Mouse (Mus musculus): Measurements from ENCODE around the gene Prkab2. TPM values are rescaled to one million over a fixed set of nuclear protein-coding genes. Genes with fewer than 3 reads are reported as not detected.

Prkab2 gene
- total RNA-seq, 4 experiments from 2014 or later = 22.1 to 40.8 (median 32.5) TPM

DNA sequence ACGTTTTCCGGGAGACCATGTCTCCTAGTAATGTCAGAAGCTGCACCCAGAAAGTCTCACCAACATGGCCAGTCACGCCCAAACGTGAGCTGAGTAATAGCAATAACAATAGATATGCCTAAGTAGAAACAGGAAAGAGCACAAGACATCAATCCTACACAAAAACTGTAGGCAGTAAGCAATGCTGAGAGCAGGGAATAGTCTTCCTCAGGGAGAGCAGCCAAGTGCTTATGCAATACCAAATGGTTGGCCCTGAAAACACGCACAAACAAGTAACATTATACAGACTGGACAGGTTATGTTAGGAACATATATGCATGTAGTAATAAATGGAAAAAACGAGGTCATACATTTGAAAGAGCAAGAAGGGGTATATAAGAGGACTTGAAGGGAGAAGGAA is 8.5 kb upstream of the Prkab2 start:
- no peak for DNase-seq (ENCODE audit: low spot score)

DNA sequence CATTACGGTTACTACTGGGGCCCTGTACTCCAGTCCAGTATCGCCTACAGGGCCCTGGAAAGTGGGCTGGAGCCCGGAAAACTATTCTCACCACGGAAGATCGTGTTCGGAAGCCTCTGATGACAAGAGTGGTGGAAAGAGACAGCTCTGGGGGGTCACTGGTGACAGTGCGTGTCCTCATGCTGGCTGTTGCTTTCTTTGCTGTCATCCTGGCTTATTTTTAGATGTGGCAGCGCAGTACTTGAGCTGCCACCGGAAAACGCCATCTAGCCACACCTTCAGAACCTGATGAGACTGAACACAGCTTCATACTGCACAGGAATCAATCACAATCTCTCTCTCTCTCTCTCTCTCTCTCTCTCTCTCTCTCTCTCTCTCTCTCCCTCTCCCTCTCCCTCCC is 6.4 kb upstream of the Prkab2 start:
- no peak for DNase-seq (ENCODE audit: low spot score)

DNA sequence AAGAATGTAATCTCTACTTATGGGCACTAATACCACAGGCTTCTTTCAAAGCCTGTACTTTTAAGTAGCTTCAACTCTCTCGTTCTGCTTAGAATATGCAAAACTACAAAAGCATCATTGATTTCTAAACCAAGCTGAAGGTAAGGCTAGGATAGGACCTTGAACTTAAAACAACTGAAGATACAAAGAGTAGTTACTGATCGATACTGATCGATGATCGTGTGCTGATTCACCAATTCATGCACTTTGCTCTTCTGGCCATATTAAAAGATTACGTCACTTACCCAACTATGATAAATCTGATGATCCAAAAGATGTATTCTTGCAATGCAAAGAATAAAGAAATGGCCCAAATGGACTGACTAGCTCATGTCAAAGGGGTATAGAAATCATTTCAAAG is 4.2 kb upstream of the Prkab2 start:
- DNase-seq (ENCODE audit: low spot score) = no peak

DNA sequence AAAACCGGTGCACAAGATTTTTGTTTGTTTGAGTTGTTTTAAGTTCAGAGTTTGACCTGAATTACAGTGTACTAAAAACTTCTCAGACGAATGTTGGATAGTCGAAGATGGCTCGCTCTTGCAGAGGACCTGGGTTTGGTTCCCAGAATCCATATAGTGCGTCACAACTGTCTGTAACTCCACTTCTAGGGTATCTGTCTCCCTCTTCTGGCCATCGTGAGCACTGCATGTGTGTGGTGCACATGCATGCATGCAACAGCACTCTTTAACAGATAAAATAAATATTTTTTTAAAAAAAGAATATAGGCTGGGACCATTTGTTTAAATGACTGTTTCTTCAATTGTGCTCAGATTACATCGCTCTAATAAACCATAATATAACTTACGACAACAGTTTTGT is 3.1 kb upstream of the Prkab2 start:
- DNase-seq (ENCODE audit: low spot score) = no peak

DNA sequence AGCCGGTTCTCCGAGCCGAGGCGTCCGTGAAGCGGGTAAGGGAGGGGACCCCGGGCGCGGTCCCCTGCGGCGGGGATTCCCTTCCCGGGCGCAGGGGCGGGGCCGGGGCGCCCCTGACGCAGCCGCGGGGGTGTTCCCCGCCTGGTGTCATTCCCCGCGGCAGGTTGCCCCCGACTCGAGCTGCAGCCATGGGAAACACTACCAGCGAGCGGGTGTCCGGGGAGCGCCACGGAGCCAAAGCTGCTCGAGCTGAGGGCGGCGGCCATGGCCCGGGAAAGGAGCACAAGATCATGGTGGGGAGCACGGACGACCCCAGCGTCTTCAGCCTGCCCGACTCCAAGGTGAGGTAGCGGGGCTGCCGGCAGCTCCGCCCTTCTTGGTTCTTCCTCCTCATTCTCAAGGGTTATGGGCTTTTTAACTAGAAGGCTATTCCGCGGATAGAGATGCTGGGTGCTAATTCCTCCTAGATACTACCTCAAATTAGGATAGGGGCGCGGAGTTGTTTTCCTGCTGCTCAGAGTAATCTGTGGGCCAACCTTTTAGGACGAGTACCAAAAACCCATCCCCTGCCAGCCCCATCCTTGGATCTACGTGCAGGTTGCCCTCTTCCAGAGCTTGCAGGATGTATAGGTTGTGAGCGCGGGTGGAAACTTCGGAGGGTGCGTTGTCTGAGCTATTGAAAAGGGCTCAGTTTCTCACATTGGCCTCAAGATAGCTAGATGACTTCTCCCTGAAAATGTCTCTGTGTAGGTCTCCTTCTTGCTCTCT is 617 bp downstream of the Prkab2 start:
- no peak for DNase-seq (ENCODE audit: low spot score)

DNA sequence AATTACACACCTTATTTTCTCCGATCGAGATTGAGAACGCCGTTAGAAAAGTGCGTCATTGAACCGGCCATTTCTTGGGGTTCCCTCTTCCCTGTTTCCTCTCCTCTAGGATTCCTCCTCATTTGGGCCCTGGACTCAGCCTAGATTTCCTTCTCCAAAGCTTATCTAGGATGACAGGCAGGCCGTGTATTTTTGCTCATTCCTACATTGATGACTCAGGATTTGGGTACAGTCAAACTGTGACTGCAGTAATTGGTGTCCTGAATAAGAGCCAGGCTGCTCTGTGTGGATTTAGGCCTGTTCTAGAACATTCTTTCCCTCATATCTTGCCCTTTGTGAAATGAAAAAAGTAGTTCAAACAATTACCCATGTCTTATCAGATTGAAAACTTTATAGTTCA is 1.8 kb downstream of the Prkab2 start:
- no peak for DNase-seq (ENCODE audit: low spot score)

DNA sequence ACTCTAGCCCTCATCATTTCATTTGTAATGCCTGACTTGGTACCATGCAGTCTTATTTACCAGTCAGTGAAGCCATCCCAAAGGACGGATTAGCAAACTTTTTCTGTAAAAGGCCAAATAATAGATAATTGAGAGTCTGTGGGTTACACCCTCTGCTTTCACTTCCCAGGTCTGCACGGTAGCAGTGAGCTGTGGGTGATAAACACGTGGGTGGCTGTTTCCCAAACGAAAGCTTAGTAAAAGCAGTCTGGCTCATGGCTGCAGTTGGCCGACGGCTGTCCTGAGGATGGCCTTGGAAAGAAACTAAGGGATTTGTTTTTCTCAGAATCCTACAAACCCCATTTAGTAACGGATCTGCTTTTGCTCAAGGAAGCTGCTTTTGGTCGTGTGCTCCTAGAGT is 3.2 kb downstream of the Prkab2 start:
- DNase-seq (ENCODE audit: low spot score) = no peak

DNA sequence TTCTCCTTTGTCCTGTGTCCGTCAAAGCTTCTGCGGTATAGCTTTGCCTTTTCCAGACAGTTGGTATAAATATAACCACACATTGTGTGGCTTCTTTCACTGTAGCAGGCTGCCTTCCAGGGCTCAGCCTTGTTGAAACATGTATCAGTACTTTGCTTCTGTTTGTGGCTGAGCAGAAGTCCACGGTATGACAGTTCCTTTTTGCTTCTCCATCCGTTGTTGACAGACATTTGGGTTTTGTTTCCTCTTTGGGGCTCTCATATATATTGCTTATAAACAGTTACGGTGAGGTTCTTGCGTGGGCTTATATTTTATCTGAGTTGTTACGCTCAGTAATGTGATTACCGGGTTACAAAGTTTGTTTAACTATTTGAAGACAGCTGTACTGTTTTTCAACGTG is 7.5 kb downstream of the Prkab2 start:
- no peak for DNase-seq (ENCODE audit: low spot score)

DNA sequence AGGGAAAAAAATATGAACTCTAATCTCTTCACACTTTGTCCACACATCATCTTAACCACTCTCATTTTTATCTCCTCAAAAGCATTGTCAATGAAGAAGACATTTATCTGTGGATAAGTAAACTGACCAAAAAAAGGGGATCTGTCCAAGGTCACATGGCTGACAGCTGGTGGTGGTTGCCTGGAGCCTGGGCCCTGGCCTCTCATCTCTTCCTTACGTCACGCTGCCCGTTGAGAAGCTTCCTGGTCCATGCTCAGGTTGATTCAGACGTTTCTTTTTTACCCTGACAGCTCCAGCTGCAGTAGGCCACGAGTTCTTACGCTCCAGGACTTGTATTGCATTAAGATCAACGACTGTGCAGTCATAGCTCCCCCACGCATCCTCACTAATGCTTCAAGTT is 8.2 kb downstream of the Prkab2 start:
- no peak for DNase-seq (ENCODE audit: low spot score)

DNA sequence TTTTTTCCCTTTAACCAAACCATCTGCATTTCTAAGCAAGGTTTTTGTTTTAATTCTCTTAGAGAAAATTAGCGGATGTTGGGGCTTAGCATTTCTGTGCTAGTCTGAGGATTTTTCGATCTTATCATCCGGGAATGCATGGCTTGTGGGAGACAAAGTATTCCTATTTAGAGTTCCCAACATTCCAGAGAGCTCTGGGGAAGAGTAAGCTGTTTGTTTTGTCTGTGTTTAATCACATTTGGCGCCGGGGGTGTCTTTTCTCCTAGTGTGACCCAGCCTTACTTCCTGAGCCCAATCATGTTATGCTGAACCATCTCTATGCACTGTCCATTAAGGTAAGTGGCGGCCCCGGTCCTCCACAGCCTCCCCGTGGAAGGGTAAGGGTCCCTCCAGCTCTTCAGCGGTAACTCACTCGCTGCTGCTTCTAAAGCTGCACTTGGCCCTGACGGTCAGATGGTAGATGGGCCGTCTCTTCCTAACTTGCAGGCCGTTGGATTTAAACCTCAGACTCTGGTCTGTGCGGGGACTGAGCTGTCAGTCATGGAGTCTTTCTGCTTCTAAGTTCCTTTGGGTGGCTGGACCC is 9.2 kb downstream of the Prkab2 start:
- DNase-seq (ENCODE audit: low spot score) = no peak

DNA sequence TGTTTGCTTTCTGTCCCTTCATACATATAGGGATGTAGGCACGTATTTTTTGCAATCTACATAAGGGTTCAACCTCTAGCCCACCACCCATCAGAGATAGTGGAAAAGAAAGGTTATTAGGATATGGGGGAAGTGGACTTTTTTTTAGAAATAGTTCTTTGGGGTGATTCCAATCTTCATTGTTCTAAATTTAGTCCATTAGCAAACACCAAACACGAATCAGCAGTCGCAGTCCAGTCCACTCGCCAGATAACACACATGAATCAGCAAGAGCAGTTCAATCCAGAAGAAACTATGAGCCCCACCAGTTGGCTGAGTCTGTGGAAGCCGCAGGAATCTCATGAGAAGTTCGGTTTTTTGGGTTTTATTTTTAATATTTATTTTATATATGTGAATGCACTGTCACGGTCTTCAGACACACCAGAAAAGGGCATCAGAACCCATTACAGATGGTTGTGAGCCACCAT is 16.7 kb downstream of the Prkab2 start, which contains the start of gene Gm17651:
Gm17651 (minus strand) TSS at position 51 of the 467 bp plus-strand sequence.
- DNase-seq (ENCODE audit: low spot score) = no peak

DNA sequence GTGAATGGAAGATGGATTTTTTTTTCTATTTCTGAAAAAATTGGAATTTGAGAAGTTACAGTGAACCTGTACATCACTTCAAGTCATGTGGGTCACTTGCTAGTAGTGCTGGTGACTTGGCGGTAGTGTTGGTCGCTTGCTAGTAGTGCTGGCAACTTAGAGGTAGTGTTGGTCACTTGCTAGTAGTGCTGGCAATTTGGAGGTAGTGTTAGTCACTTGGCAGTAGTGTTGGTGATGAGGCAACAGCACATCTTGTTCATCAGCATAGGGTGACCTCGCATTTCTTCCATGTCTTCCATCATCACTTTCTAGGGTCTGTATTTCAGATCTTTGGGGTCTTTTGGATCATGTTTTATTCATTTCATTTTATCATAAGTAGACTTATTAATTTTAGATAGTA is 18.1 kb downstream of the Prkab2 start:
- DNase-seq (ENCODE audit: low spot score) = no peak

DNA sequence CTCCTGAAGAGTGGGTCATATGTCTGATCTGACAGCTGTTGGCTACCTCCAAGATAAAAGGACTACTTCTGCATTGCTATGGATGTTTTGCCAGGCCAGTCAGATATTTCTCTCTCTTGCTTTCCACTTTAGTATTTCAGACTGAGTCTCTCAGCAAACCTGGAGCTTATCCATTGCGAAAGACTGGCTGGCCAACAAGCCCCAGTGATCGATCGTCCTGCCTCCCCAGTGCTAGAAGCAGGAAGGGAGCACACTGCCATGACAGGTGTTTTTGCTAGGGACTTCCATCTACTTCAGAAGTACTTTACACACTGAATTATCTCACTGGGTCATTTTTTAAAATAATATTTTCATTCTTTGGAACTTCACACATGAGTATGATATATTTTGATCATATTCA is 20.4 kb downstream of the Prkab2 start:
- no peak for DNase-seq (ENCODE audit: low spot score)

DNA sequence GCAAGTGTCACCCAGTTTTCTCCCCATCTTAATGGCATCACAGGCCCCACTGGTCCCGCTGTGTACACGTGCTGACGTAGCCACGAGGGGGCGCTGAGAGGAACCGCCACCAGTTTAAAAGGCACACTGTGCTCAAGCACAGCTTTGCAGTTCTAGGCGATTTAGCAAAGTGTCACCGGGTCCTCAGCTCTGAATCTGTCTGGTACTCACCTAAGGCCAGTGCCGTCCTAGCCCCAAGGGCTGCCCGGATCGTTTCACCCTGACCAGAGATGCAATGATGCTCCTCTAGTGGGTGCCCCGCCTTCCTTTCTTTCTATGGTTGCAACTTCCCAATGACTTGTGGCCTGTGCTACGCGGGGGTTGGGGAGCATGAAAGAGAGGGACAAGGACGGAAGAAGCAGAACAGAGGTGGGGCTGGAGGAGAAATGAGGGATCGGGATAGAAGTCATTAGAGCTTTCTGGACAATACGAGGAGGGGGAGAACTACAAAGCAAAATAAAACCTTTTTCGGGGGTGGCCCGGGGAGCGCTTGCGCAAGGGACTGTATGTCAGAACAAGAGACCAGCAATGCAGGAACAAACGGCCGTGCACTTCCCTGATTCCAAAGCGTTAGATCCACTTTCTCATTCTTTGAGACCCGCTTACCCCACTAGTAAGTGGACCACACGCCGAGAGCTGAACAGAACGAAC is 22.8 kb downstream of the Prkab2 start:
- peak; percentile 79 for DNase-seq (ENCODE audit: low spot score)

DNA sequence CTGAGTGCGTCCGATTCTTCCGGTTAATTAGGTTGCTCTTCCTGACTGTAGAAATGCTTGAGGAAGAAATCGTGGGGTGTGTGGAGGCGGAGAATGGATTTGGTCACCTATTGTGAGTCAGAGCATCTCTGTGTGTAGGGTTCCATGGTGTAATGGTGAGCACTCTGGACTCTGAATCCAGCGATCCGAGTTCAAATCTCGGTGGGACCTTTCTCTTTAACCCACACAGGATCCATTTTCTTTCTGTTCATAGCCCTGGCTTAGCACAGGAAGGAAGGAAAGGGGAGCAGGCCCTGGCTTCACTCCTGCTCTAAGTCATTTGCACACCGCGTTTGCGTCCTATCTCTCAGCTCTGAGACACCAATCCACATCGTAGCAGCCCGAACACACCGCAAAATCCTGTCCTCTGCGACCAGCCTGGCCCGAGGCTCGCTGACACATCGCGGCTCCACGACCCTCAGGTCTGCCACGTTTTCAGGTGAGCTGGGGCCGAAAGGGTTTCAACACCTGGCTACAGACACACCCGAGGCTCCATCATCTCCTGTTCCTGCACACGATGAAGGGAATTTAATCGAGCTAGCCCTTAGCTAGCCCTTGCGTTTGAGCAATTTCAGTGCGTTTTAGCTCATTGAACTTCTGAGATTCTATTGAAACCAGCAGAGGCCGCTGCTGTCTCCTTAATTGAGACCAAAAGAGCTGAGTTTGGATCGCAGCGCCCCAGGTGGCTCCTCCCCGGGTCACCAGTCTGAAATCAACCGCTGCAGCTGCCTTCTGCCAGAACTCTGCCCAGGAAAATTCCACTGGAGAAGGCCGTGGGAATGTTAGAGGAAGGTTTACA is 23.5 kb downstream of the Prkab2 start:
- peak; percentile 71 for DNase-seq (ENCODE audit: low spot score)

DNA sequence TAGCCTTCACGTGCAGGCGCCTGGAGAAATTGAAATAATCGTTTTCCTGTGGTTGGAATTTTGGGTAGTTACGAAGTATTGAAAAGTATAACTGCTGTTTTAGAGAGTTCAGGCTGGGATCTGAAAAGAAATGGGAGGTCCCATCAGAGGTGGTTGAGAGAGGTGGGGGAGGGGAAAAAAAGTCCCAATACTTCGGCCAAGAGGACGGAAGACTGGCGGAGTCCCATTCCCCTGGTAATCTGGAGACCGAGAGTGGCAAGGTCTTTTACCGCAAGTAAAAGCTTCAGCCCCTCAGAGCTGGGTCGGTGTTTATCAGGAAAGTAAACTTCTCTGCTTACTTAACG is 24.1 kb downstream of the Prkab2 start:
- no peak for DNase-seq (ENCODE audit: low spot score)

DNA sequence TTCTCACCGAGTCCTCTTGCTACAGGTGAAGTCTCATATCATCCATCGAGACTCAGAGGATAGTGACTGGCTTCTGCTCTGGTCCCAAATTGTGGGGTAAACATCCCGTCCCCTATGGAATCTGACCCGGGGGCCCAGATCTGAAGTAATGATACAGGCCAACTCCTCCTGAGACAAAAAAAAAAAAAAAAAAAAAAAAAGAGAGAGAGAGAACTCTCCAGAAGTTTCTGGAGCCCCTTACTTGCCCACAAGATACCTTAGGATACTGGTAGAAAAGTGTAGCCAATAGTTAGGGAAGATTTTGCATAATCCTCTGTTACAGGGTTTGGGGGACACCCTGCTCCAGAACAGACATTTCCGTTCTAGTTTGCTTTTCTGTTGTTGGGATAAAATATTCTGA is 24.6 kb downstream of the Prkab2 start:
- no peak for DNase-seq (ENCODE audit: low spot score)

DNA sequence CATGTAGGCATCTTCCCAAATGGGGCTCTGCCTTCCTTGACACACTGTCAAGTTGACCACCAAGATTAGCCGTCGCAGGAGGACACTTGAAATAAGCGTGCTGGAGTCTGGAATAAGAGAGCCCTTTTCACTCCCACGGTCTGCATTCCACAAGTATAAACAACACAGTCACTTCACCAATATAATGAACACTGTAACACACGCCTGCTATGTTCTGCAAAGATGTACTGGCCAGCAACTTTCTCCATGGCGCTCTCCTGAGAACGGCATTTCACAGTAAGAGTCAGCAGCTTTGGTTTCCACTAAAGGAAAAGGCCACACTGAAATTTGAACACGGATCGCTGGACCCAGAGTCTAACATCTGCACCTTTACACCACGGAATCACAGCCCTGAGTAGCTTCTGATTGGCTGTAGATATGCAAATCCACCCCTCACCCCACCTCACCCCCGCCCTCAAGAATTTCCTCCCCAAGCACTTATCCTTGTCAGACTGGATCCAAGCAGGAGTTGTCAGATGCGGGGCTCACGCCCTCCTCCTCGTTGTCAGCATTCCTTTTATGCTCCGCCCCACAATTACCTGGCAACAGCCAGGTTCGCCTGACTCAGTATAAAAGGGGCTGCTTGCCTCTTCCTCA is 25.7 kb downstream of the Prkab2 start:
- no peak for DNase-seq (ENCODE audit: low spot score)

DNA sequence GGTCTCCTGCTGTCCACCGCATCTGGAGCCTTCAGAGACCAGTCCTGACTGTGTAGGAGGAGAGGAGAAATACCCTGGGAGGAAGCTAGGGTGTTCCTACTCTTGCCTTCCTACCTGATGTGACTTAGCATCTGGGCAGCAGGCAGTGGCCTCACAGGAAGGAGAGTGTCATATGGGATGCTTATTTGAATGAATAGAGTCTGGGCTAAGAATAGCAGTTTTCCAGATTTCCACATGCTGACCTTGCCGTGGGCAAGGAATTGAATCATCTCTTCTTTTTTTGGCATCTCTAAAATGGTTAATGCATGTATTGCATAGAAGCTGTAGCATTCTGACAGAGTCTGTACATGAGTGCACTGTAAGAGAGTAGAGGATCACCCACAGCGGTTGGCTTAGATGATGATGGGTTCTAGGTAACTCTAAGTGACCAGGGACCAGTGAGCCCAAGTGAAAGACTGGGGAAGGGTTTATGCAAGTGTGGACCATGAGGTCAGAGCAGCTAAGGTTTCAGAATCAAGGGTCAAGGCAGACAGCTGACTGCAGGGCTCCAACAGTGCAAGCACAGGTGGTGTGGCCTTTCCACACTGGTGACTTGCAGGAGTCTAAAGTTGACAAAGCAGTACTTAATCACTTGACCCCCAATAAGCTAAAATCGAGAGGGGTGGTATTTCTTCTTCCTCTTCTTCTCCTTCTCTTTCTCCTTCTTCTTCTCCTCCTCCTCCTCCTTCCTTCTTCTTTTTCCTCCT is 28.6 kb downstream of the Prkab2 start:
- DNase-seq (ENCODE audit: low spot score) = no peak

DNA sequence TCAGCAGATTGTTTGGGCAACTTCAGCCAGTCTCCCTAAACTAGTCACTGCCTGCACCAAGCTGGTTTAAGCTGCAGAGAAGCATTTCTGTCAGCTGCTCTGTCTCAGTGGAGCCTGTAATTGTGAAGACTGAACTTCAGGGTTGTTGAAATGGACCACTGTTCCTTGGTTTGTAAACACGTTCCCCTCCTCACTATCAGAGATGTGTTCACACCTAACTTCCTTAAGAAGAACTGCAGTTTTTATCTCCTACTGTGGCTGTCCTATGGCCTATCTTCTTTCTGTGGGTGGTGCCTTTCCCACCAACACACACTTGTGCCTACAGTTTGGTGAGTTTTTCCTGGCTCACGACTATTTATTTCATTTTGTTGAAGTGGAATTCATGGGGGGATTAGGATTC is 31.3 kb downstream of the Prkab2 start:
- DNase-seq (ENCODE audit: low spot score) = no peak

DNA sequence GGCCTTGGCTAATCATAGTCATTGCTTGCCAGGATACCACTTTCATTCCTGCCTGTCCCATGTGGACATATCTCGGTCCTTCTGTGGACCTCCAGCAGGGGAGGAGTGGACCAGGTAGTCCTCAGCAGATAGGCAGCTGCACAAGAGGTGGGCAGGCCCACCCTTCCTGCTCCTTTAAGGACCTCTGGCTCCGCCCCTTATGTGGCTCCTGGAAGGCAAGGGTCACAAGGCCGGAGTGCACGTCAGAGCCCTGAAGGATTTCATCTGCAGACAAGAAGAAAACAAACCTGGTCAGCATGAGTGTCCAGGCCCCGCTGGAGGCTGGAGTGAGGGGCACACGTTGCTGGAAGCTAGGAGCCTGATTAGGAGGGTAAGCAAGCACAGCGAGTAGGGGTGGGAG is 32.6 kb downstream of the Prkab2 start:
- no peak for DNase-seq (ENCODE audit: low spot score)
